8 mouse cellular contexts compared by ENCODE assay signal in genomic region chr17:46678416-46678815, GRCm38 (mm10). TPM values are rescaled to one million over a fixed set of nuclear protein-coding genes. Genes with fewer than 3 reads are reported as not detected.
A peak's percentile ranks its signal among the peaks of the same experiment; 100 is the strongest.
DNase-seq lines count a peak whose midpoint lies in the region; ATAC-seq and TF ChIP-seq lines count a peak whose summit lies in the region.

TSS of gene Mea1 (plus strand) at chr17:46678793.

- H3K4me3 ChIP-seq in G1E (ENCODE audit: low read depth, low read length): peak within 1 kb of the TSS; percentile 87
- peak within 1 kb of the TSS; percentile 89 for H3K4me3 ChIP-seq in intestine, embryonic 15.5 days (replicated peaks)
- H3K4me3 ChIP-seq in liver, embryonic 12.5 days: peak within 1 kb of the TSS; percentile 81
- peak within 1 kb of the TSS; percentile 94 for H3K4me3 ChIP-seq in myocyte

- no peak for ATAC-seq in G1E (ENCODE audit: extremely low read depth, insufficient number of reproducible peaks, low FRiP score, poor library complexity, severe bottlenecking)
- no peak for ATAC-seq in intestine, embryonic 15.5 days
- ATAC-seq in liver, embryonic 12.5 days: no peak

- no peaks in the 10 kb centered on the region for H3K9me3 ChIP-seq in G1E (replicated peaks)
- no peaks in the 10 kb centered on the region for H3K9me3 ChIP-seq in intestine, embryonic 15.5 days
- no peaks in the 10 kb centered on the region for H3K9me3 ChIP-seq in liver, embryonic 12.5 days (replicated peaks)

- no peak within 1 kb of the TSS; the same call in 1 of the 2 replicates for H3K27ac ChIP-seq in intestine, embryonic 15.5 days
- peak within 1 kb of the TSS; percentile 90 for H3K27ac ChIP-seq in liver, embryonic 12.5 days

- H3K36me3 ChIP-seq in G1E (replicated peaks) (peaks cover 68% of the 10 kb centered on the region), myocyte (ENCODE audit: control insufficient read depth, insufficient read depth) (peaks cover 20% of the 10 kb centered on the region)
- H3K36me3 ChIP-seq in intestine, embryonic 15.5 days: peaks cover 32% of the 10 kb centered on the region
- peaks cover 54% of the 10 kb centered on the region for H3K36me3 ChIP-seq in liver, embryonic 12.5 days

- DNase-seq in G1E (ENCODE audit: low spot score): no peak
- no peak for DNase-seq in adrenal gland, postnatal 4 days (ENCODE audit: low spot score in 2 of 2)
- DNase-seq in gonadal fat pad, adult 2 months (ENCODE audit: low read depth): no peak
- no peak for DNase-seq in frontal cortex, postnatal 25 days (ENCODE audit: low spot score in 2 of 2)
- DNase-seq in Muller cell, postnatal 12 days (ENCODE audit: inconsistent ontology term): no peak

- H3K4me2 ChIP-seq in intestine, embryonic 15.5 days (replicated peaks): peak within 1 kb of the TSS; percentile 71
- H3K4me2 ChIP-seq in liver, embryonic 12.5 days: peak within 1 kb of the TSS; percentile 85
- peak within 1 kb of the TSS; percentile 95 for H3K4me2 ChIP-seq in myocyte (ENCODE audit: low read depth)

- H3ac ChIP-seq in myocyte (ENCODE audit: control insufficient read depth, insufficient read length): no peak within 1 kb of the TSS

- H3K9ac ChIP-seq in intestine, embryonic 15.5 days: peak within 1 kb of the TSS; percentile 76
- H3K9ac ChIP-seq in liver, embryonic 12.5 days: peak within 1 kb of the TSS; percentile 85

- no peak for TF ChIP-seq CTCF in G1E (IDR thresholded peaks at IDR 0.05; ENCODE audit: low read depth, low read length)

- H3K27me3 ChIP-seq in G1E (ENCODE audit: insufficient read depth, low read length) (no peaks in the 10 kb centered on the region), myocyte (ENCODE audit: control insufficient read depth, insufficient read depth, insufficient read length) (no peaks in the 10 kb centered on the region)
- H3K27me3 ChIP-seq in intestine, embryonic 15.5 days (replicated peaks): no peaks in the 10 kb centered on the region
- no peaks in the 10 kb centered on the region for H3K27me3 ChIP-seq in liver, embryonic 12.5 days (replicated peaks)

- 82% methylated on average over 8 of the region's 9 CpGs for WGBS in intestine, embryonic 15.5 days
- WGBS in liver, embryonic 12.5 days (ENCODE audit: insufficient replicate concordance): 92% methylated on average over 7 of the region's 9 CpGs

- peaks cover 63% of the 10 kb centered on the region for H3K4me1 ChIP-seq in G1E (ENCODE audit: insufficient read depth, low read depth, low read length)
- peaks cover 36% of the 10 kb centered on the region for H3K4me1 ChIP-seq in intestine, embryonic 15.5 days (replicated peaks)
- peaks cover 51% of the 10 kb centered on the region for H3K4me1 ChIP-seq in liver, embryonic 12.5 days

- H3K79me2 ChIP-seq in myocyte (ENCODE audit: control insufficient read depth, insufficient read depth): peaks cover 32% of the 10 kb centered on the region

- TF ChIP-seq POLR2A in myocyte (IDR thresholded peaks at IDR 0.05; ENCODE audit: insufficient read length, low read depth): no peak

TF ChIP-seq in myocyte, 11 proteins besides CTCF, POLR2A, EP300 and RAD21:
- no peak for TF ChIP-seq MAX (IDR thresholded peaks at IDR 0.05; ENCODE audit: low read depth)
- TF ChIP-seq MYOD1 (IDR thresholded peaks at IDR 0.05; ENCODE audit: control insufficient read depth in 1 of 3, insufficient read length in 2 of 3, low read depth in 2 of 3): peak in 1 of 3 experiments; percentile 18

RNA-seq across cellular contexts. Expression of gene Mea1, which starts in this region (rescaled TPM):
- total RNA-seq in G1E (2014; fragmentation: Nextera tagmentation) (37.1 and 42.4 TPM in 2 replicates), G1E (2017) (79.5 and 83.8 TPM in 2 replicates)
- polyA plus RNA-seq in G1E (2012) (84.7 and 105 TPM in 2 replicates), myocyte (2012; fragmentation: generic; extraction: Trizol) (145 TPM)
- total RNA-seq in adrenal gland, postnatal 4 days (2021): 10 to 100 TPM; 83.2 to 87.1 TPM
- 82.6 and 97.0 TPM in 2 replicates for polyA plus RNA-seq in gonadal fat pad, adult 2 months (2012; rRNA removed)
- 133 and 151 TPM in 2 replicates for polyA plus RNA-seq in intestine, embryonic 15.5 days (2015; fragmentation: Nextera tagmentation; extraction: Ambion mirVana)
- 67.4 and 77.4 TPM in 2 replicates for polyA plus RNA-seq in liver, embryonic 12.5 days (2016; fragmentation: Nextera tagmentation; extraction: Ambion mirVana)
